Mouse (Mus musculus): Measurements from ENCODE around the gene Prss3. TPM values are rescaled to one million over a fixed set of nuclear protein-coding genes. Genes with fewer than 3 reads are reported as not detected.
"Not testable (repeated sequence)": the region's sequence is repeated elsewhere in the genome, so short reads cannot be mapped to it uniquely, and the experiment has no call there.

The Prss3 gene
- polyA plus RNA-seq (2012; rRNA removed), result not detected in 2 replicates

- H3K4me1 ChIP-seq (ENCODE audit: control insufficient read depth, insufficient read depth, low read length); DNase-seq; H3K36me3 ChIP-seq (ENCODE audit: control insufficient read depth, insufficient read depth, low read length); H3K4me3 ChIP-seq (ENCODE audit: insufficient read depth, low read depth, low read length); H3K27ac ChIP-seq (ENCODE audit: insufficient read depth, low read depth, low read length); H3K27me3 ChIP-seq (replicated peaks; ENCODE audit: control insufficient read depth, insufficient read depth, low read length): not testable (repeated sequence)
Measured at GRCm38 (mm10) chr6:41377578-41377977, at the start of gene Prss3. Prss3 (minus strand) TSS chr6:41377678.

- H3K36me3 ChIP-seq (ENCODE audit: control insufficient read depth, insufficient read depth, low read length); H3K4me1 ChIP-seq (ENCODE audit: control insufficient read depth, insufficient read depth, low read length); DNase-seq; H3K27me3 ChIP-seq (replicated peaks; ENCODE audit: control insufficient read depth, insufficient read depth, low read length); H3K4me3 ChIP-seq (ENCODE audit: insufficient read depth, low read depth, low read length); H3K27ac ChIP-seq (ENCODE audit: insufficient read depth, low read depth, low read length): not testable (repeated sequence)
Measured at GRCm38 (mm10) chr6:41392056-41392455, 14.6 kb upstream of the Prss3 start, which contains the start of gene Gm5771. Gm5771 (plus strand) TSS chr6:41392356.

- not testable (repeated sequence) for H3K4me3 ChIP-seq (ENCODE audit: insufficient read depth, low read depth, low read length); DNase-seq; H3K4me1 ChIP-seq (ENCODE audit: control insufficient read depth, insufficient read depth, low read length); H3K36me3 ChIP-seq (ENCODE audit: control insufficient read depth, insufficient read depth, low read length); H3K27me3 ChIP-seq (replicated peaks; ENCODE audit: control insufficient read depth, insufficient read depth, low read length); H3K27ac ChIP-seq (ENCODE audit: insufficient read depth, low read depth, low read length)
- 43% methylated on average over 1 of the region's 1 CpGs for WGBS
Measured at GRCm38 (mm10) chr6:41391640-41392039, 14.2 kb upstream of the Prss3 start.

- no peak for DNase-seq
- Histone ChIP-seq H3K4me3 (ENCODE audit: insufficient read depth, low read depth, low read length) (no peak overlapping the region), H3K27ac (ENCODE audit: insufficient read depth, low read depth, low read length) (no peak overlapping the region), H3K4me1 (ENCODE audit: control insufficient read depth, insufficient read depth, low read length) (no peaks in the 10 kb centered on the region), H3K27me3 (replicated peaks; ENCODE audit: control insufficient read depth, insufficient read depth, low read length) (no peaks in the 10 kb centered on the region), H3K36me3 (ENCODE audit: control insufficient read depth, insufficient read depth, low read length) (no peaks in the 10 kb centered on the region)
- 73% methylated on average over 2 of the region's 2 CpGs for WGBS
- TF ChIP-seq POLR2A (IDR thresholded peaks at IDR 0.05; ENCODE audit: low read depth, low read length), result no peak
- no peak for TF ChIP-seq CTCF (conservative IDR thresholded peaks at IDR 0.05; ENCODE audit: insufficient read depth, insufficient read length, low read depth, low read length)
Measured at GRCm38 (mm10) chr6:41386781-41387180, 9.3 kb upstream of the Prss3 start.

- not testable (repeated sequence) for H3K4me3 ChIP-seq (ENCODE audit: insufficient read depth, low read depth, low read length); DNase-seq; H3K27me3 ChIP-seq (replicated peaks; ENCODE audit: control insufficient read depth, insufficient read depth, low read length); H3K27ac ChIP-seq (ENCODE audit: insufficient read depth, low read depth, low read length); H3K4me1 ChIP-seq (ENCODE audit: control insufficient read depth, insufficient read depth, low read length); H3K36me3 ChIP-seq (ENCODE audit: control insufficient read depth, insufficient read depth, low read length)
- 85% methylated on average over 2 of the region's 2 CpGs for WGBS
Measured at GRCm38 (mm10) chr6:41373772-41374171, 3.7 kb downstream of the Prss3 start.

GRCm38 (mm10) chr6:41353932-41354331 is 23.5 kb downstream of the Prss3 start, which contains the start of gene Try10:
Try10 (plus strand) TSS chr6:41354105.
- H3K27ac ChIP-seq (ENCODE audit: insufficient read depth, low read depth, low read length), result no peak within 1 kb of the TSS
- H3K27me3 ChIP-seq (replicated peaks; ENCODE audit: control insufficient read depth, insufficient read depth, low read length), result no peaks in the 10 kb centered on the region
- H3K36me3 ChIP-seq (ENCODE audit: control insufficient read depth, insufficient read depth, low read length), result no peaks in the 10 kb centered on the region
- WGBS, result 70% methylated on average over 2 of the region's 2 CpGs
- TF ChIP-seq CTCF (conservative IDR thresholded peaks at IDR 0.05; ENCODE audit: insufficient read depth, insufficient read length, low read depth, low read length) (no peak), POLR2A (IDR thresholded peaks at IDR 0.05; ENCODE audit: low read depth, low read length) (no peak)
- H3K4me1 ChIP-seq (ENCODE audit: control insufficient read depth, insufficient read depth, low read length), result no peaks in the 10 kb centered on the region
- no peak for DNase-seq
- no peak within 1 kb of the TSS for H3K4me3 ChIP-seq (ENCODE audit: insufficient read depth, low read depth, low read length)

Other genes with a start within 250 kb of the Prss3 start
- gene Try4, start 75.4 kb downstream of the Prss3 start, polyA plus RNA-seq (2012; rRNA removed), result 0.20 TPM in 1 of 2 replicates, not detected in the other
- gene Try5, start 60.8 kb downstream of the Prss3 start, polyA plus RNA-seq (2012; rRNA removed), result not detected in 2 replicates
- gene Try10, start 23.6 kb downstream of the Prss3 start, polyA plus RNA-seq (2012; rRNA removed), result not detected in 2 replicates
- not detected in 2 replicates for gene Gm5771, start 14.7 kb upstream of the Prss3 start, polyA plus RNA-seq (2012; rRNA removed)
- gene Gm10334, start 68.5 kb upstream of the Prss3 start, polyA plus RNA-seq (2012; rRNA removed), result not detected in 2 replicates
- not detected in 2 replicates for gene Prss1, start 81.3 kb upstream of the Prss3 start, polyA plus RNA-seq (2012; rRNA removed)
- gene Prss2, start 144.1 kb upstream of the Prss3 start, polyA plus RNA-seq (2012; rRNA removed), result not detected in 2 replicates
- 4.0 and 5.6 TPM in 2 replicates for gene Ephb6, start 227.8 kb upstream of the Prss3 start, polyA plus RNA-seq (2012; rRNA removed)

Data from kidney, adult 2 months (tissue).